Mouse (Mus musculus) liver, adult 2 months (tissue): Measurements from ENCODE around the gene Zfp740. TPM values are rescaled to one million over a fixed set of nuclear protein-coding genes. Genes with fewer than 3 reads are reported as not detected.
"Not testable (repeated sequence)": the region's sequence is repeated elsewhere in the genome, so short reads cannot be mapped to it uniquely, and the experiment has no call there.

Experiments used
- DNase-seq: peaks from one replicate; pipeline ENCODE4 v3.0.0-alpha.2; 2011; ENCODE audit warnings: low read depth, low spot score; ENCODE audit errors: extremely low read depth
- H3K27ac ChIP-seq: fragments of 200-500 bp; replicated peaks from 2 replicates; pipeline ENCODE4 v1.5.1; 2012; ENCODE audit warnings: low read depth, mild to moderate bottlenecking, control low read depth, inconsistent platforms, low read length; ENCODE audit not compliant: insufficient read depth
- H3K27me3 ChIP-seq: fragments of 200-500 bp; 2 replicates; pipeline ENCODE4 v1.6.1; 2012; ENCODE audit warnings: mild to moderate bottlenecking, moderate library complexity, low read length, inconsistent platforms; ENCODE audit not compliant: control insufficient read depth, insufficient read depth
- H3K36me3 ChIP-seq: fragments of 200-500 bp; 2 replicates; pipeline ENCODE4 v1.6.1; 2012; ENCODE audit warnings: low read length, inconsistent platforms; ENCODE audit not compliant: control insufficient read depth, insufficient read depth
- H3K4me1 ChIP-seq: fragments of 200-500 bp; 2 replicates; pipeline ENCODE4 v1.6.1; 2011; ENCODE audit warnings: low read length; ENCODE audit not compliant: control insufficient read depth, insufficient read depth
- H3K4me3 ChIP-seq: fragments of 200-500 bp; 2 replicates; pipeline ENCODE4 v1.5.1; 2011; ENCODE audit warnings: low read depth, mild to moderate bottlenecking, control low read depth, low read length, moderate library complexity; ENCODE audit not compliant: insufficient read depth
- H3K79me2 ChIP-seq: fragments of 200-500 bp; 2 replicates; pipeline ENCODE4 v1.6.1; 2012; ENCODE audit warnings: inconsistent platforms, mild to moderate bottlenecking, low read length, moderate library complexity; ENCODE audit not compliant: control insufficient read depth, insufficient read depth
- H3K9ac ChIP-seq: fragments of 200-500 bp; 2 replicates; pipeline ENCODE4 v1.6.1; 2012; ENCODE audit warnings: low read depth, mild to moderate bottlenecking, control low read depth, inconsistent platforms, low read length
- CTCF ChIP-seq: fragments of 200-500 bp; IDR thresholded peaks from 2 replicates; pipeline ENCODE4 v1.5.1; 2011; ENCODE audit warnings: low read depth, low read length, control low read depth
- POLR2A ChIP-seq: fragments of 200-500 bp; IDR thresholded peaks from 2 replicates; pipeline ENCODE4 v1.6.1; 2011; ENCODE audit warnings: low read length, control low read depth; ENCODE audit not compliant: insufficient read depth; ENCODE audit errors: extremely low read depth
- WGBS: fragments of 180-500 bp; shearing (Covaris S2); methylation state at CpG from one replicate; pipeline ENCODE4 v1.1.7; 2018; 5-methylcytosine and 5-hydroxymethylcytosine counted together
- polyA plus RNA-seq: library from polyadenylated mRNA; depleted of rRNA; stranded (reverse); fragments of >200 nt; gene quantifications from 2 replicates; pipeline ENCODE4 v1.2.3, GENCODE M21; 2012; rRNA removed
- total RNA-seq: library from RNA; depleted of rRNA; stranded (reverse); fragments of >200 nt; gene quantifications from 2 replicates; pipeline ENCODE4 v1.2.3, GENCODE M21; 2014; rRNA removed

Zfp740 gene
- total RNA-seq (15.6 and 21.0 TPM in 2 replicates), polyA plus RNA-seq (8.1 and 9.4 TPM in 2 replicates)

DNA sequence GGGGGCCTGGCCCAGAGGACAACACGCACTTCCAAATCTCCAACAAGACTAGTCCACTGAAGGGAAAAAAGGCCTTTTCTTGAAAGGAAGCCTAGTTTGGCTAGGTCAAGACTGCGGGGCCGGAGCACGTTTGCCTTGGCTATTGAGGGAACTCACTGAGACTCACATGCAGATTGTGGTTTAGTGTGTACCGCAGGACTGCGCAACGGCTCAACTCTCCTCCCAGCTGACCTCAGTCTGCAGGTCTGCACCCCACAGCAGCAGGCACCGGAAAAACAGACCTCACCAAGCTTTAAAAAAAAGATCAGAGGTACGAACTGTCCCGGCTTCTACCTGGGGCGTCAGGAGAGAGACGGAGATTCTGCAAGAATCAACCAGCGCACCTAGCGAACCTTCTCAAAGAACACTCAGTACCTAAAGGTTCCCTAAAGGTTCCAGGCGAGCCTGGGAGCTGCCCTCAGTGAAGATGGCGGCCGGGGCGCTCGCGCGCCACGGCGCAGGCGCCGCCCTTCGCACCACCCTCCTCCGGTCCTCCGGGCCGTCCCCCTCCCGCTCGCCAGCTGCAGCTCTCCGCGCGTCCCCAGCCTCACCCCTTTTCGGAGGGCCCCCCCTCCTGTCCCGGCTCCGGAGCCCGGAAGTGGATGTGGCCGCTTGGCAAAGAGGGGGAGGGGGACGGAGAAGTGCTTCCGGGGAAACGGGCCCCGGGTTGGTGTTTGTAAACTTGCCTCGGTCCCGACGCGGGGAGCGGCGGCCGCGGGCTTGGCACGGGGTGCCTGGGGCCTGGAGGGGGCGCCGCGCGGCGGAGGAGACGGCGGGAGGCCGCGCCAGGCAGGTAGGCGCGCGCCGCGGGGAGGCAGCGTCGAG, at the start of gene Zfp740:
Gene Zfp740 (plus strand): TSS at position 279 of the 864 bp plus-strand sequence.
- H3K79me2 ChIP-seq: peaks cover 10% of the 10 kb centered on the region; the same call in 1 of the 2 replicates
- peak within 1 kb of the TSS; percentile 99 for H3K9ac ChIP-seq
- H3K27ac ChIP-seq: peak within 1 kb of the TSS; percentile 94
- DNase-seq: peak; percentile 85
- WGBS: 1% methylated on average over 61 of the region's 68 CpGs
- peak; percentile 27; the same call in 1 of the 2 replicates for TF ChIP-seq POLR2A
- TF ChIP-seq CTCF: no peak
- H3K4me3 ChIP-seq: peak within 1 kb of the TSS; percentile 98
- peaks cover 23% of the 10 kb centered on the region for H3K36me3 ChIP-seq
- H3K4me1 ChIP-seq: peaks cover 18% of the 10 kb centered on the region
- no peaks in the 10 kb centered on the region for H3K27me3 ChIP-seq

GRCm38 (mm10) chr15:102155006-102155405, 48.0 kb upstream of the Zfp740 start:
- not testable (repeated sequence) for H3K27ac ChIP-seq, H3K4me3 ChIP-seq, H3K9ac ChIP-seq, H3K36me3 ChIP-seq, DNase-seq, H3K4me1 ChIP-seq, H3K27me3 ChIP-seq, H3K79me2 ChIP-seq
- 94% methylated on average over 6 of the region's 6 CpGs for WGBS

DNA sequence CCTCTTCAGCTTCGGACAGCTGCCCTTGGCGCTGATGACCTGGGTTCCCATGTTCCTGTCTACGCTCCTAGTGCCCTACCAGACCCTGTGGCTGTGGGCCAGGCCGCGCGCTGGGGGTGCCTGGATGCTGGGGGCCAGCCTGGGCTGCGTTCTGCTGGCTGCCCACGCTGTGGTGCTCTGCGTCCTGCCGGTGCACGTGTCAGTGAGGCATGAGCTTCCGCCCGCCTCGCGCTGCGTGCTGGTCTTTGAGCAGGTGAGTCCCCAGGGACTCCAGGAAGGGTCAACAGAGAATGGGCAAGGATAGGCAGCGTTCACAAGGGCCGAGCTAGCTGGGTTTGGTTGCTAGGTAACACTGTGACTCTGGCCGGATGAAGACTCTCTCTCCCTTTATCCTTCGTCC, 46.2 kb upstream of the Zfp740 start:
- no peak overlapping the region for H3K27ac ChIP-seq
- peaks cover 11% of the 10 kb centered on the region; the same call in 1 of the 2 replicates for H3K36me3 ChIP-seq
- peaks cover 3% of the 10 kb centered on the region; the same call in 1 of the 2 replicates for H3K4me1 ChIP-seq
- no peak for DNase-seq
- no peak overlapping the region for H3K9ac ChIP-seq
- no peaks in the 10 kb centered on the region for H3K27me3 ChIP-seq
- 82% methylated on average over 20 of the region's 20 CpGs for WGBS
- no peak for TF ChIP-seq POLR2A
- no peak for TF ChIP-seq CTCF
- H3K79me2 ChIP-seq: 0 out of 2 replicates have a peak, but pooled peaks cover 3% of the 10 kb centered on the region
- no peak overlapping the region for H3K4me3 ChIP-seq

- 90% methylated on average over 27 of the region's 27 CpGs for WGBS
Observed at GRCm38 (mm10) chr15:102160415-102161060, 42.5 kb upstream of the Zfp740 start.

DNA sequence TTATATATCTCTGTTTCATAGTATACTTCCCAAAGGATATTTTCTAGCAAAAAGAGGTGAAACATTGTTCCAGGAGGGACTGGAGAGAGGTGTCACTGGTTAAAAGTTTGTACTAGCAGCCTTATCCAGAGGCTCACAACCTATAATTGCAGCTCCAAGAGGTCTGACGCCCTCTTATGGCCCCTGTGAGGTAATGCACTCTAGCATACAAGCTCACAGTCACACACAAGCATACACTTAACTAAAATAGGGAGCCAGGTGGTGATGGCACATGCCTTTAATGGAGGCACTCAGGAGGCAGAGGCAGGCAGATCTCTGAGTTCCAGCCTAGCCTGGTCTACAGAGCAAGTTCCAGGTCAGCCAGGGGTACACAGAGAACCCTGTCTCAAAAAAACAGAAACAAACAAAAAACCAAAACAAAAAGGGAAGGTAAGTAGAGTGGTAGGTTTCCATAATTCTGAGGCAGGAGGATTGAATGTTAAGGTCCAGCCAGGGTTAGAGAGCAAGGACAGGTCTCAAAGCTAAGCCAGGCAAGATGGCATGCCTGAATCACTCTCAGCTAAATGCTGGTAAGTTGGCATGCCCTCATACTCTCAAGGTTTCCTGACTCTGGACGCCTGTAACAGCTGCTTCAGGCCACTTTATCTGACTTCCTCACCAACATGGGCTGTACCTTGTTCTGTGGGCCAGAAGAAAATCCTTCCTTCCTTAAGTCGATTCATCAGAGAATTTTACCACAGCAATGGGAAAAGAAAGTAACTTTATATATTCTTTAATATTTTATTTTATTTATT, 39.0 kb upstream of the Zfp740 start:
- no peak; the same call in 1 of the 2 replicates for TF ChIP-seq CTCF
- TF ChIP-seq POLR2A: no peak
- no peaks in the 10 kb centered on the region for H3K27me3 ChIP-seq
- H3K9ac ChIP-seq: no peak overlapping the region
- H3K4me1 ChIP-seq: no peaks in the 10 kb centered on the region
- 69% methylated on average over 3 of the region's 3 CpGs for WGBS
- H3K27ac ChIP-seq: no peak overlapping the region
- H3K4me3 ChIP-seq: no peak overlapping the region
- no peak for DNase-seq
- no peaks in the 10 kb centered on the region for H3K79me2 ChIP-seq
- peaks cover 5% of the 10 kb centered on the region; the same call in 1 of the 2 replicates for H3K36me3 ChIP-seq

More at GRCm38 (mm10) chr15:102160415-102161060, 42.5 kb upstream of the Zfp740 start:
- no peak for TF ChIP-seq CTCF
- no peak for TF ChIP-seq POLR2A
- no peak for DNase-seq
- Histone ChIP-seq H3K79me2 (0 out of 2 replicates have a peak, but pooled peaks cover 3% of the 10 kb centered on the region), H3K36me3 (peaks cover 11% of the 10 kb centered on the region; the same call in 1 of the 2 replicates), H3K27me3 (no peaks in the 10 kb centered on the region), H3K4me3 (no peak overlapping the region), H3K9ac (no peak overlapping the region), H3K4me1 (no peaks in the 10 kb centered on the region), H3K27ac (no peak overlapping the region)
